Mouse (Mus musculus): ENCODE data around the gene Ppm1b. TPM values are rescaled to one million over a fixed set of nuclear protein-coding genes. Genes with fewer than 3 reads are reported as not detected.

The Ppm1b gene
- polyA plus RNA-seq, 1 experiment from 2014 or later: 80.0 TPM

GRCm38 (mm10) chr17:84958986-84959664, 2.6 kb downstream of the Ppm1b start:
- peak overlapping the region; percentile 83 for H3K4me3 ChIP-seq (replicated peaks)
- peaks cover 9% of the 10 kb centered on the region; the same call in 1 of the 2 replicates for H3K4me1 ChIP-seq
- no peak overlapping the region for H3K27ac ChIP-seq
- H3K27me3 ChIP-seq (replicated peaks): no peaks in the 10 kb centered on the region
- no peak overlapping the region; the same call in 1 of the 2 replicates for H3K9ac ChIP-seq
- no peak for ATAC-seq (ENCODE audit: insufficient read depth, low FRiP score, low read depth)
- H3K9me3 ChIP-seq: no peaks in the 10 kb centered on the region
- H3K4me2 ChIP-seq: peak overlapping the region; percentile 63
- H3K36me3 ChIP-seq: no peaks in the 10 kb centered on the region
- WGBS: 22% methylated on average over 6 of the region's 6 CpGs

- no peak for ATAC-seq (ENCODE audit: insufficient read depth, low FRiP score, low read depth)
- H3K27me3 ChIP-seq (replicated peaks): no peaks in the 10 kb centered on the region
- WGBS: 38% methylated on average over 3 of the region's 3 CpGs
- H3K27ac ChIP-seq: no peak overlapping the region
- no peak overlapping the region for H3K9ac ChIP-seq
- peaks cover 9% of the 10 kb centered on the region; the same call in 1 of the 2 replicates for H3K4me1 ChIP-seq
- peak overlapping the region; percentile 63 for H3K4me2 ChIP-seq
- no peaks in the 10 kb centered on the region for H3K36me3 ChIP-seq
- peak overlapping the region; percentile 83 for H3K4me3 ChIP-seq (replicated peaks)
- no peaks in the 10 kb centered on the region for H3K9me3 ChIP-seq
Measured at GRCm38 (mm10) chr17:84959665-84960020, 3.1 kb downstream of the Ppm1b start.

GRCm38 (mm10) chr17:84960136-84960535, 3.6 kb downstream of the Ppm1b start:
- Histone ChIP-seq H3K27me3 (replicated peaks) (no peaks in the 10 kb centered on the region), H3K9me3 (no peaks in the 10 kb centered on the region), H3K27ac (no peak overlapping the region), H3K4me3 (replicated peaks) (no peak overlapping the region), H3K4me1 (peaks cover 9% of the 10 kb centered on the region; the same call in 1 of the 2 replicates), H3K9ac (no peak overlapping the region), H3K36me3 (no peaks in the 10 kb centered on the region), H3K4me2 (peak overlapping the region; percentile 63)
- WGBS: 68% methylated on average over 4 of the region's 4 CpGs
- ATAC-seq (ENCODE audit: insufficient read depth, low FRiP score, low read depth): no peak

- Histone ChIP-seq H3K4me2 (no peak overlapping the region), H3K9ac (no peak overlapping the region), H3K36me3 (no peaks in the 10 kb centered on the region), H3K27me3 (replicated peaks) (no peaks in the 10 kb centered on the region), H3K4me1 (peaks cover 7% of the 10 kb centered on the region; the same call in 1 of the 2 replicates), H3K27ac (no peak overlapping the region), H3K9me3 (no peaks in the 10 kb centered on the region), H3K4me3 (replicated peaks) (no peak overlapping the region)
- WGBS: 71% methylated on average over 3 of the region's 4 CpGs
- no peak for ATAC-seq (ENCODE audit: insufficient read depth, low FRiP score, low read depth)
Measured at GRCm38 (mm10) chr17:84962046-84962445, 5.5 kb downstream of the Ppm1b start.

GRCm38 (mm10) chr17:84963651-84964050, 7.1 kb downstream of the Ppm1b start:
- peaks cover 7% of the 10 kb centered on the region; the same call in 1 of the 2 replicates for H3K4me1 ChIP-seq
- no peak overlapping the region for H3K4me3 ChIP-seq (replicated peaks)
- no peak overlapping the region for H3K27ac ChIP-seq
- H3K9ac ChIP-seq: no peak overlapping the region
- WGBS: 57% methylated on average over 6 of the region's 6 CpGs
- no peaks in the 10 kb centered on the region for H3K9me3 ChIP-seq
- H3K36me3 ChIP-seq: no peaks in the 10 kb centered on the region
- no peaks in the 10 kb centered on the region for H3K27me3 ChIP-seq (replicated peaks)
- H3K4me2 ChIP-seq: no peak overlapping the region
- no peak for ATAC-seq (ENCODE audit: insufficient read depth, low FRiP score, low read depth)

- no peak overlapping the region for H3K4me3 ChIP-seq (replicated peaks)
Measured at GRCm38 (mm10) chr17:84966231-84966630, 9.7 kb downstream of the Ppm1b start.

GRCm38 (mm10) chr17:84967045-84967444, 10.5 kb downstream of the Ppm1b start:
- Histone ChIP-seq H3K27me3 (replicated peaks) (no peaks in the 10 kb centered on the region), H3K27ac (no peak overlapping the region), H3K4me3 (replicated peaks) (no peak overlapping the region), H3K4me2 (no peak overlapping the region), H3K36me3 (no peaks in the 10 kb centered on the region), H3K9ac (no peak overlapping the region), H3K9me3 (no peaks in the 10 kb centered on the region), H3K4me1 (no peaks in the 10 kb centered on the region)
- 60% methylated on average over 1 of the region's 1 CpGs for WGBS
- ATAC-seq (ENCODE audit: insufficient read depth, low FRiP score, low read depth): no peak

More at GRCm38 (mm10) chr17:84966231-84966630, 9.7 kb downstream of the Ppm1b start:
- H3K4me2 ChIP-seq: no peak overlapping the region
- no peaks in the 10 kb centered on the region for H3K9me3 ChIP-seq
- WGBS: 87% methylated on average over 1 of the region's 1 CpGs
- no peak overlapping the region for H3K27ac ChIP-seq
- no peaks in the 10 kb centered on the region for H3K4me1 ChIP-seq
- no peak overlapping the region for H3K9ac ChIP-seq
- ATAC-seq (ENCODE audit: insufficient read depth, low FRiP score, low read depth): no peak
- no peaks in the 10 kb centered on the region for H3K36me3 ChIP-seq
- no peaks in the 10 kb centered on the region for H3K27me3 ChIP-seq (replicated peaks)

- H3K27me3 ChIP-seq (replicated peaks): no peaks in the 10 kb centered on the region
- no peaks in the 10 kb centered on the region for H3K4me1 ChIP-seq
- 76% methylated on average over 8 of the region's 8 CpGs for WGBS
- H3K9me3 ChIP-seq: no peaks in the 10 kb centered on the region
- H3K4me2 ChIP-seq: no peak overlapping the region
- H3K4me3 ChIP-seq (replicated peaks): no peak overlapping the region
- ATAC-seq (ENCODE audit: insufficient read depth, low FRiP score, low read depth): no peak
- no peak overlapping the region for H3K9ac ChIP-seq
- no peak overlapping the region for H3K27ac ChIP-seq
- H3K36me3 ChIP-seq: no peaks in the 10 kb centered on the region
Measured at GRCm38 (mm10) chr17:84969916-84970315, 13.4 kb downstream of the Ppm1b start.

GRCm38 (mm10) chr17:84981721-84982120, 25.2 kb downstream of the Ppm1b start:
- H3K9ac ChIP-seq: no peak overlapping the region
- 89% methylated on average over 1 of the region's 1 CpGs for WGBS
- H3K27ac ChIP-seq: no peak overlapping the region
- no peaks in the 10 kb centered on the region for H3K9me3 ChIP-seq
- no peaks in the 10 kb centered on the region for H3K4me1 ChIP-seq
- H3K27me3 ChIP-seq (replicated peaks): no peaks in the 10 kb centered on the region
- ATAC-seq (ENCODE audit: insufficient read depth, low FRiP score, low read depth): no peak
- H3K36me3 ChIP-seq: 0 out of 2 replicates have a peak, but pooled peaks cover 5% of the 10 kb centered on the region
- H3K4me2 ChIP-seq: no peak overlapping the region
- no peak overlapping the region for H3K4me3 ChIP-seq (replicated peaks)

- H3K4me3 ChIP-seq (replicated peaks): no peak overlapping the region
- no peaks in the 10 kb centered on the region for H3K9me3 ChIP-seq
- 0 out of 2 replicates have a peak, but pooled peaks cover 5% of the 10 kb centered on the region for H3K36me3 ChIP-seq
- H3K27me3 ChIP-seq (replicated peaks): no peaks in the 10 kb centered on the region
- H3K9ac ChIP-seq: no peak overlapping the region
- no peak overlapping the region for H3K27ac ChIP-seq
- WGBS: 73% methylated on average over 2 of the region's 2 CpGs
- H3K4me1 ChIP-seq: no peaks in the 10 kb centered on the region
- no peak overlapping the region for H3K4me2 ChIP-seq
- no peak for ATAC-seq (ENCODE audit: insufficient read depth, low FRiP score, low read depth)
Measured at GRCm38 (mm10) chr17:84982735-84983134, 26.2 kb downstream of the Ppm1b start.

GRCm38 (mm10) chr17:84986368-84986767, 29.8 kb downstream of the Ppm1b start:
- no peaks in the 10 kb centered on the region for H3K4me1 ChIP-seq
- H3K36me3 ChIP-seq: no peaks in the 10 kb centered on the region
- H3K9me3 ChIP-seq: no peaks in the 10 kb centered on the region
- no peak overlapping the region for H3K27ac ChIP-seq
- no peak overlapping the region for H3K4me3 ChIP-seq (replicated peaks)
- WGBS: 52% methylated on average over 5 of the region's 5 CpGs
- no peak for ATAC-seq (ENCODE audit: insufficient read depth, low FRiP score, low read depth)
- no peak overlapping the region for H3K4me2 ChIP-seq
- H3K27me3 ChIP-seq (replicated peaks): no peaks in the 10 kb centered on the region
- no peak overlapping the region for H3K9ac ChIP-seq

GRCm38 (mm10) chr17:84987834-84988410, 31.4 kb downstream of the Ppm1b start:
- no peak overlapping the region for H3K9ac ChIP-seq
- H3K4me2 ChIP-seq: no peak overlapping the region
- H3K4me3 ChIP-seq (replicated peaks): no peak overlapping the region
- no peaks in the 10 kb centered on the region for H3K36me3 ChIP-seq
- 76% methylated on average over 3 of the region's 3 CpGs for WGBS
- no peak overlapping the region for H3K27ac ChIP-seq
- H3K4me1 ChIP-seq: no peaks in the 10 kb centered on the region
- no peaks in the 10 kb centered on the region for H3K27me3 ChIP-seq (replicated peaks)
- no peak for ATAC-seq (ENCODE audit: insufficient read depth, low FRiP score, low read depth)
- no peaks in the 10 kb centered on the region for H3K9me3 ChIP-seq
